Mouse (Mus musculus) G1E (cell line): ENCODE measurements around the gene Ndufa4l2.

Source experiments
- CTCF ChIP-seq: IDR thresholded peaks from 2 replicates; pipeline ENCODE4 v1.5.1; 2012; ENCODE audit warnings: low read depth, low read length, inconsistent platforms, mixed read lengths
- GATA1 ChIP-seq: IDR thresholded peaks from 2 replicates; pipeline ENCODE4 v1.6.1; 2012; ENCODE audit warnings: borderline replicate concordance, low read length, inconsistent platforms, mixed read lengths
- POLR2AphosphoS5 ChIP-seq: IDR thresholded peaks from 2 replicates; pipeline ENCODE4 v1.6.1; 2012; ENCODE audit warnings: low read depth, low read length, inconsistent platforms; ENCODE audit not compliant: insufficient replicate concordance
- TAL1 ChIP-seq: conservative IDR thresholded peaks from 2 replicates; pipeline ENCODE4 v1.6.1; 2012; ENCODE audit warnings: low read depth, low read length, inconsistent platforms, mixed read lengths

GRCm38 (mm10) chr10:127522088-127522581, 7.4 kb downstream of the Ndufa4l2 start, which contains the start of gene Shmt2:
- no peak for TF ChIP-seq CTCF
- no peak for TF ChIP-seq POLR2AphosphoS5
- no peak for TF ChIP-seq TAL1
- no peak for TF ChIP-seq GATA1
